Mouse (Mus musculus): Measurements from ENCODE around the gene Mmp19.
A peak's percentile ranks its signal among the peaks of the same experiment; 100 is the strongest.

- TF ChIP-seq GABPA (IDR thresholded peaks at IDR 0.05; ENCODE audit: low read depth, low read length) (no peak), CTCF (IDR thresholded peaks at IDR 0.05 in 2 of 3, conservative IDR thresholded peaks at IDR 0.05 in 1 of 3; ENCODE audit: control insufficient read depth in 1 of 3, insufficient read depth in 1 of 3, low read depth in 2 of 3, low read length in 3 of 3, poor library complexity in 1 of 3, severe bottlenecking in 1 of 3) (no peak), POLR2A (IDR thresholded peaks at IDR 0.05; ENCODE audit: control insufficient read depth in 1 of 2, insufficient read depth in 1 of 2, low read depth in 1 of 2, low read length in 2 of 2, poor library complexity in 1 of 2) (peak; percentile 67 to 69), TCF12 (IDR thresholded peaks at IDR 0.05; ENCODE audit: low read depth, low read length) (peak; percentile 25; the same call in 1 of the 2 replicates)
Measured at GRCm38 (mm10) chr10:128747646-128748251, 43.0 kb upstream of the Mmp19 start, which contains the start of gene Pym1.

Data from MEL (cell line).